Mouse (Mus musculus) olfactory bulb, adult 2 months (tissue): Measurements from ENCODE around the gene Fap. TPM values are rescaled to one million over a fixed set of nuclear protein-coding genes. Genes with fewer than 3 reads are reported as not detected.

ENCODE experiments used
- H3K27ac ChIP-seq: fragments of 200-500 bp; 2 replicates; pipeline ENCODE4 v1.5.1; 2012; ENCODE audit warnings: low read depth, low read length; ENCODE audit not compliant: insufficient read depth
- H3K4me1 ChIP-seq: fragments of 200-500 bp; 2 replicates; pipeline ENCODE4 v1.6.1; 2012; ENCODE audit warnings: low read length; ENCODE audit not compliant: control insufficient read depth, insufficient read depth
- H3K4me3 ChIP-seq: fragments of 200-500 bp; 2 replicates; pipeline ENCODE4 v1.5.1; 2012; ENCODE audit warnings: mild to moderate bottlenecking, low read depth, low read length, moderate library complexity; ENCODE audit not compliant: insufficient read depth
- CTCF ChIP-seq: fragments of 200-500 bp; IDR thresholded peaks from 2 replicates; pipeline ENCODE4 v1.5.1; 2012; ENCODE audit warnings: low read depth, mild to moderate bottlenecking, low read length, moderate library complexity; ENCODE audit not compliant: insufficient read depth
- POLR2A ChIP-seq: fragments of 200-500 bp; IDR thresholded peaks from 2 replicates; pipeline ENCODE4 v1.6.1; 2012; ENCODE audit warnings: mild to moderate bottlenecking, low read depth, low read length, moderate library complexity; ENCODE audit not compliant: insufficient read depth
- WGBS: fragments of 180-500 bp; shearing (Covaris S2); methylation state at CpG from one replicate; pipeline ENCODE4 v1.1.7; 2018; 5-methylcytosine and 5-hydroxymethylcytosine counted together
- polyA plus RNA-seq: library from polyadenylated mRNA; stranded (reverse); fragments of >200 nt; gene quantifications from 2 replicates; pipeline ENCODE4 v1.2.4, GENCODE M21; 2012; ENCODE audit warnings: low replicate concordance; ENCODE audit not compliant: missing spikeins, insufficient read depth, insufficient read length

Fap gene
- polyA plus RNA-seq, 1 experiment, result not detected

DNA sequence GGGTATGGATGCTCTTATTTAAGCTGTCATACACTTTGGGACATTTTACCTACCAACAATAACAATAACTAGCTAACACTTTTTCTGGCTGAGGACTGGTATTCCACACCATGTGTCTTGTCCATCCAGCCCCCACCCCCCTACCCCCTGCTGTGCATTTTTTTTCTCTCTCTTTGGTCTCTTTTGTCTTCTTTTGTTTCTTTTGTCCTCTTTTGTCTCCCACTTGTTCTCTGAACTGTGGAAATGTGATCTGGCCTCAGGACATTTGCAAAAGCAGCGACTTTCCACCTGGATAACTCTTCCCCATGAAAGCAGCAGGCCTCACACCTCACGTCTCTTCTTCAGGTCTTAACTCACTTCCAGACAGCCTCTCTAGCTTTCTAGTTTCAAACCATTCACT is 67.4 kb downstream of the Fap start:
- no peaks in the 10 kb centered on the region for H3K4me1 ChIP-seq
- WGBS, result 76% methylated on average over 2 of the region's 2 CpGs
- H3K27ac ChIP-seq, result no peak overlapping the region
- TF ChIP-seq CTCF (no peak), POLR2A (no peak)
- no peak overlapping the region for H3K4me3 ChIP-seq

DNA sequence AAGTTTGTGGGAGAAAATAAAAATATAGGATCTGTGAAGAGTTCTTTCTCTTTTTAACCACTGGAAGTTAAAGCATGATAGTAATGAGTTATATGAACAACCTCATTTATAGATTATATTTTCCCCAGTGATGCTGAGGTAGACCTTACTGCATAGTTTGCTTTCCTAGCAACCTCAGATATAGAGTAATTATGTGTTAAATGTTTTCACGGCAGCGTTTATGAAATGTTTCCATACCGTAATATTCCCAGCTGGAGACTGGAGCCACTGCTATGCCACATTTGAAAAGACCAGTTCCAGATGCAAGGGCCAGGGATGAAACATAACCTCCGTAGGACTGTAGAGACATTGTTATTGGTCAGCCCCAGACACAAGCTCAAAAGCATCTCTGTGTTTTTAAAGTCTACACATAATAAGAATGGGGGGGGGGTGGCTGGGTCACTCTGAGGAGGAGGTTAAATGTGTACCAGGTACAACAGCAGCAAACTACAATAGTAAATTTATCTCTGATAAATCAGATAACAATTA is 69.5 kb downstream of the Fap start:
- Histone ChIP-seq H3K4me1 (no peaks in the 10 kb centered on the region), H3K4me3 (no peak overlapping the region), H3K27ac (no peak overlapping the region)
- TF ChIP-seq CTCF, result no peak
- TF ChIP-seq POLR2A, result no peak
- WGBS, result 79% methylated on average over 4 of the region's 4 CpGs

DNA sequence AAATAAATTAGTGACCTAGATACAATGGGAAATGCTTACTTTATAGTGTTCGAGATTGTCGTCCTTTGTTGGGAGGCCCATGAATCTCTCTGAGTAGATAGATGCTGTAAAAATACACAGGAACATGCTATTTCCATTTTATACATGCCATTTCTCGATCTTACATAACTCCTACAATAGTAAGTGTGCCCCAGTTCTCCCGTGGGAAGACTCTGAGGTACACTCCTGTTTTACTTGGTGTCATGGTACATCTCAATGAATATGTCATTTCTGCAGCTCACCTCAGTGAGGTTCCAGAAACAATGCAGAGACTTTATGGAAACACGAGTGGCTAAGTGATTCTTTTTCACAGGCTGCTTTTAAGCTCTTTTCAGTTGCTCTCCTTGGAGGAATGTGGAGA is 70.5 kb downstream of the Fap start:
- TF ChIP-seq CTCF, result no peak
- no peak for TF ChIP-seq POLR2A
- no peak overlapping the region for H3K27ac ChIP-seq

DNA sequence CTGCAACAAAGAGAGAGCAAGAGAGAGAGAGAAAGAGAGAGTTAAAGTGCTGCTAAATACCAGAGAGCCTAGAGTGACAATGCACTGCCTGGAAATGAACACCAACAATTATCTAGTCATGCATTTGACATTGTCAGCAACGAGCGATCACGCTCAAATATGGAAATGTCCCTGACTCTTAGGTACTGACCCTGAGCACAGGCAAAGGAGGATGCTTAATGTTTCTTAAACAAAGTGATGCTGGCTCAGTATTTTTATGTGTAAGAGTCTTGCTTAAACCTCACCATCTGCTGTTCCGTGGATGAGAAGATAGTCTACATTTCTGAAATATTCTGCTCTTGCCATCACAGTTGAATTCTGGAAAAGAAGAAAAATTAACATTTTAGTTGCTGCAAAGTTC is 71.4 kb downstream of the Fap start:
- WGBS, result 45% methylated on average over 4 of the region's 4 CpGs
- no peaks in the 10 kb centered on the region for H3K4me1 ChIP-seq
- TF ChIP-seq CTCF, result no peak
- TF ChIP-seq POLR2A, result no peak
- H3K27ac ChIP-seq, result no peak overlapping the region
- H3K4me3 ChIP-seq, result no peak overlapping the region

More for the DNA sequence above, 70.5 kb downstream of the Fap start:
- Histone ChIP-seq H3K4me1 (no peaks in the 10 kb centered on the region), H3K4me3 (no peak overlapping the region)
- WGBS, result 75% methylated on average over 5 of the region's 5 CpGs

DNA sequence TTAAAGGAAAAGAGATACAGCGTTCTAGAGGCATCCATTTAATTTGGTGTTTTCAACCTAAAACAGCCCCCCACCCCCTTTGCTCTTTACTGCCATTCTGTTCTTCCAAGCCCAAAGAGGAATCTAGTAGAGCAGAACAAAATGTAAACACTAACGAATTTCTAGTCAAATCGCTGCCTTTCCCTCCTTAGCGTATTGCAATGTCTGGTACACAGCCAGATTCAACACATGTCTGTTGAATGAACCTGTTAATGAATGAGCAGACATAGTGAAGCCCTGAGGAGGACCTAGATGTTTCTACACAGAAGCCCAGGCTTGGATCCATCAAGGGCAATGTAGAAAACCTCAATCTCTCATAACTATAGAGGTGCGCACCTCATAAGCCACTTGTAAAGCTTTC is 75.1 kb downstream of the Fap start:
- TF ChIP-seq CTCF (no peak), POLR2A (no peak)
- Histone ChIP-seq H3K27ac (no peak overlapping the region), H3K4me3 (no peak overlapping the region), H3K4me1 (no peaks in the 10 kb centered on the region)
- 67% methylated on average over 5 of the region's 5 CpGs for WGBS

DNA sequence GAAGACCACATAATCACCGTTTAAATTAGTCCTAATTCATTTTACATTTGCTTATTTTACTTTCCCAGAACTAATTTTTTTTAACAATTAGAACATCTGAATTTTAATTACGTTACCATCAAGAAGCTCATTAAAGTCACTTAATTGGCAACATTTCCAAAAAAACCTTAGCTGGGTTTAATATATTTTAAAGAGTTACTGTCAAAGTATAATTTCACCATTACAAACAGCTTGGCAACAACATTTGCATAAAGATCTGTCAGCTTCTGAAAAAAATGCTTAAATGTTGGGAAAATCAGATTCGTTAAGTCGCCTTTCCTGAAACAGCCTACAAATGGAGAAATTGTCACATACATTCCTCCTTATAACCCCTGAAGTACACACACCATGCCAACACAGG is 75.8 kb downstream of the Fap start:
- no peak overlapping the region for H3K4me3 ChIP-seq
- WGBS, result 51% methylated on average over 4 of the region's 4 CpGs

DNA sequence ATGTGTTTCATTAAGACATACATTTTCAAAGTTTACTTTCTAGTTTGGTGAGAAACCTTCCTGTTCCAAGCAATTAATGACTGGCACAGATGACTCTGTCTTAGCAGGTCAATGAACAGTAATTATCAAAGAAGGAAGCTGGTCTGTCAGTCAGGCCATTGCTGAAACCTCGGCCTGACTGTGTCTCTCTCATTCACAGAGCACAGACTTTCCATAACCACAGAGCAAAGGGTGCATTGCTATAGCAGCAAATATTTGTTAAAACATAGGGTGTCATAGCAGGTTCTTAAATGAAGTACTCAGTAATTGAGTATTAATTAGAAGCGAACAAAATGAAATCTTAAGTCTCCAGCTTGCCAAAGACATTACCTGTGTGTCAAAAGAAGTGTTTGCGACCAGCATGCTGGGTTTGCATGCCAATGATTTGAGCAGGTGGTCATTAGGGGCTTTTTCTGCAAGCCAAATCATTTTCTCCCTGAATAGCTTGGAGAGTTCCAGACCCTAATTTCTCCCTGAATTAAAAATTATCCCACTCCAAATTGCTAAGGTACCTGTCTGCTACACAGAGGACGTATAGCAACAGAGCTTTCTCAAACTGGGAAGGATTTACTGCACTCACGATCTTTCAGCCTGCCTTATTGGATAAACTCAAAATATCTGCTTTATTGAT is 76.4 kb downstream of the Fap start:
- no peak overlapping the region for H3K27ac ChIP-seq
- TF ChIP-seq CTCF, result no peak
- TF ChIP-seq POLR2A, result no peak

More for the DNA sequence above, 75.8 kb downstream of the Fap start:
- TF ChIP-seq CTCF, result no peak
- no peaks in the 10 kb centered on the region for H3K4me1 ChIP-seq
- no peak overlapping the region for H3K27ac ChIP-seq

DNA sequence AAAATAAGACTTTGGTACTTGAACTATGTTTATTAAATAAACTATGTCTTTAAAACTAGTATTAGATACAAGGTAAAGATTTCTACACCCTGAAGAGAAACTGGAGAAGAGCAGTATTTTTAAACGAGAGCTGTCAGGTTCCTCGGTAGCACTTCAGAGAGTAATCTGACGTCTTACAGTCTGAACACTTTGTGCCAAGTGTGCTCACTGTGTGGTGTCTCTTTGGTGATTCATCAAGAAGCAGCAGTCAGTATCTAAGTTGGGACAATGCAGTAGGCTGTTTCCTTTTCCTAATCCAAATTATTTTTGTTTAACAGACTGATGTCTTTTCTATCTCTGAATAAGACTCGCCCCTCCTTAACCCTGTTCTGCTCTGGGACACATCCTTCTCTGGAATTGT is 78.5 kb downstream of the Fap start:
- H3K4me3 ChIP-seq, result no peak overlapping the region
- TF ChIP-seq CTCF (no peak), POLR2A (no peak)
- no peak overlapping the region for H3K27ac ChIP-seq
- H3K4me1 ChIP-seq, result no peaks in the 10 kb centered on the region
- 82% methylated on average over 4 of the region's 4 CpGs for WGBS

More for the DNA sequence above, 76.4 kb downstream of the Fap start:
- 50% methylated on average over 5 of the region's 5 CpGs for WGBS
- H3K4me1 ChIP-seq, result no peaks in the 10 kb centered on the region
- H3K4me3 ChIP-seq, result no peak overlapping the region

DNA sequence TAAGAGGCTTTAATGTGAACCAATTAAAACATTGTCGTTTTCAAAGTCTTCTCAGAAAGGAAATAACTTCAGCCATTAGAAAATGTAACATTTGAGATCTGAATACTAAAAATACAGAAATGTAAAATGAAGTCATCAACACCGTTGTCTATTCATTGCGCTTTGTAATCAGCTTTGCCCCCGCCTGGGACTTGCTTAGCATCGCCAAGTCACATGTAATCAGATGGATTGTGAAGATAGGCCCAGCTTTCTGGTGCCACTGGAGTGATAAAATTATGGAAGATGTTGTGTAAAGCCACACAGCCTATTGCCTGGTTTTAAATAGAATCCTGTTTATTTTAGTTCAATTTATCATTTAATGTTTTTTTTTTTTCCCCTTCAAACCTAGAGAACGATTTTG is 84.0 kb downstream of the Fap start:
- WGBS, result 80% methylated on average over 6 of the region's 6 CpGs
- Histone ChIP-seq H3K27ac (no peak overlapping the region), H3K4me1 (no peaks in the 10 kb centered on the region), H3K4me3 (no peak overlapping the region)
- TF ChIP-seq POLR2A, result no peak
- no peak for TF ChIP-seq CTCF
